Mouse (Mus musculus): ENCODE results near the gene Sdad1. TPM values are rescaled to one million over a fixed set of nuclear protein-coding genes. Genes with fewer than 3 reads are reported as not detected.

The Sdad1 gene
- 11.8 TPM for polyA plus RNA-seq (2014; fragmentation: Illumina TruSeq; extraction: RNeasy Lipid Tissue Mini Kit (QIAGEN cat#74804); ENCODE audit: low read depth, low replicate concordance)

DNA sequence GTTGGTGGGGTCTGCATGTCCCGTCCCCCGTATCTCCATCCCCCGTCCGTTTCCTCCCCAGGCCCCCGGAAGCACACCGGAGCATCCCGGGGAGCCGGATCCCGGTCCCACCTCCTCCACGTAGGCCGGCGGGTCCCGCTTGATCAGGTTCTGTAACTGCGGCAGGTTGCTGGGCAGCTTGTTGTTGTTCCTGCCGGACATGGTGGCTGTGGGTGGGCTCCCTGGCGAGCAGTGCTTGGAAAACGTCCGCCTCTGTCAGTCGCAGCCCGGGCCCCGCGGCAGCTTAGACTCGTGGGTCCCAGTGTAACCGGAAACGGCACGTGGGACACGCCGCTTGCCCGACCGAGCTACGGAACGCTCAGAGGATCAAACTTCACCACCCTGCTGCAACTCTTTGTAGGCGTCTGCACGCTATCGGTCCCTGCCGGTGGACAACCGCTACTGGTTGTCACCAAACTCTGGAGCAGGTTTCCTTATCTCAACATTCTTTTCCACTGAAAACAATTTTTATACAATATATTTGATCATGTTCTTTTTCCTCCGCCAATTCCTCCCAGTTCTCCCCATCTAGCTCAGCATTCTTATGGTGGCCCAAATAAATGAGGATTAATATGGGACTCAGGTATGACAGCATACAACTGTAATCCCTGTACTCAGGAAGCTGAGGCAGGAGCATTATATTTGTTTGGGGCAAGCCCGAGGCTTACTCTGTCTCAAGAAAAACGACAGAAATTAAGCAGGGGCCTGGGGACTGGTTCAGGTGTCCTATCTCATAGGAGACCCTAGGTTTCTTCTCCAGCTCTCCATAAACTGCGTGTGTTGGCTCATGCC, at the start of gene Sdad1:
TSS of gene Sdad1 (minus strand) at position 799 of the 831 bp plus-strand sequence.

DNA sequence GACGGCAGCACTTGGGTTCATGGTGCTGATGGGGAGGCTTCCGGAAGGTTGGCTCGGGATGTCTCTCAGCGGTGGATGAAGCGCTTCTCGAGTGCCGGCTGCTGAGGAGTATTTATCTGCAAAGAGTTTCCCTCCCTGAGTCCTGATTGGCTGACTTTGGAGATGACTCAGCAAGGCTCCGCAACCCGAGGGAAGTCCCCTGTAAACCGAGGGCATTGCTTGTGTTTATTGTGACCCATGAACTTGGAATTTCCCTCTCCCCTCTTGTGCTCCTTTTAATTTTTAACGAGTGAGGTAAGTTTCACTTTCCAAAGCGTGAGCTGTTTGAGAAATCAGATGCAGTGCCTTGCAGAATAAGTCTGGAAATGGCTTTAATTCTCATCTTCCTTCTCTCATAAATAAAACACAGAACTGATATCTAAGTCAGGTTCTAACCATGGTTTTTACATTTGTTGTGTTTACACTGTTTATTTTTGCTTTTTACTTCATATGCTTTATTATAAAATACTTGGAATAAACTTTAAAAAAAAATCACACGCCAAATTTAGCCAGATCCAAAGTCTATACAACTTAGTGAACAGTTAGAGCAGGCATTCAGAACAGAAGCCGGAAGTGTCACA, 38.6 kb upstream of the Sdad1 start, which contains the start of gene Cxcl10:
TSS of gene Cxcl10 (minus strand) at position 96 of the 620 bp plus-strand sequence.

DNA sequence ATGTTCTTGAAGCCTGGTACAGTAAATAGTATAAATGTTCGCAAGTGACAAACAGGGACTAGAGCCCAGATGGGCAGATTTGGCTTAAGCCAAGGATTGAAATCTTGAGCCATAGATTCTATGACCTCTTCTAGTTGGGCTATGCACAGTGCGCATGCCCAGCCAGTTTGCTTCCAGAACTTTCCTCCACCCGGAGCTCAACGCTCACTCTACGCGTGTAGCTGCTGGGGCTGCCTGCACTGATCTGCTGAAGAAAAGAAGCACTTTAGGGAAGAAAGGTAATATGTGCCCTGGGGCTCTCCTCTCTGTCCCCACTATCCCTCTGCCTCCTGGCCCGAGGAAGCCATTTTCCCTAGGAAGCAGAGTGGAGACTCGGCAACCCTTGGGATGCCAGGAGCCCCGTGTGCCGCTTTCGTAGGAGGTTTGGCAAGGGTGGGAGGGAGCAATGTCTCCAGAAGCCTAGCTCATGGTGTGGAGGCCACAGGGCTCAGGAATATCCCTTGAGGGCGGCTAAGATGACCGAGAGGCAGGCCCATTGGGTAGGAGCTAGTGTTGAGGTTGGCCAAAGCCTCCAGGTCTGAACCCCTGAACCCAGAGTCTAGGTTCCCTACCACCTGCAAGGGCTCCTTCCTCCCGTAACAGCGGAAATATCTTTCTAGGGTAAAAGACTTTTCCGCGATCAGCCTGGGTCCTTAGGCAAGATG, 21.5 kb upstream of the Sdad1 start, which contains the start of gene Art3:
TSS of gene Art3 (plus strand) at position 193 of the 704 bp plus-strand sequence.

DNA sequence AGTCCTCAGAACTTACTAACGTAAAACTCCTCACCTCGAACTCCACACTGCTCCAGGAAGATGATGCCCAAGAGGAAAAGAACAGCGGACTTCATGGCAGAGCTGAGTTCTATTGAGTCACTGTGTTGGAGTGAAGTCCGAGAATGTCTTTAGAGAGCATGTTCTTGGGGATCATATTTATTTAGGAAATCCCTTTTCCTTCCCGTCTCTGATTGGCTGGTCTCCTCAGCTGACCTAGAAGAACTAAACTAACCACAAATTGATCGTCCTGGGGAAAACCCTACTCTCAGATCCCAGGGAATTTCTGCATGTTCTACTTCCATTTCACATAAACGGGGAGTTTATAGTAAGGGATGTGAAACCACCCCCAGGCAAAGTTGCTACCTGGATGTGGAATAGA, 17.6 kb upstream of the Sdad1 start, which contains the start of gene Cxcl9:
TSS of gene Cxcl9 (minus strand) at position 151 of the 400 bp plus-strand sequence.

DNA sequence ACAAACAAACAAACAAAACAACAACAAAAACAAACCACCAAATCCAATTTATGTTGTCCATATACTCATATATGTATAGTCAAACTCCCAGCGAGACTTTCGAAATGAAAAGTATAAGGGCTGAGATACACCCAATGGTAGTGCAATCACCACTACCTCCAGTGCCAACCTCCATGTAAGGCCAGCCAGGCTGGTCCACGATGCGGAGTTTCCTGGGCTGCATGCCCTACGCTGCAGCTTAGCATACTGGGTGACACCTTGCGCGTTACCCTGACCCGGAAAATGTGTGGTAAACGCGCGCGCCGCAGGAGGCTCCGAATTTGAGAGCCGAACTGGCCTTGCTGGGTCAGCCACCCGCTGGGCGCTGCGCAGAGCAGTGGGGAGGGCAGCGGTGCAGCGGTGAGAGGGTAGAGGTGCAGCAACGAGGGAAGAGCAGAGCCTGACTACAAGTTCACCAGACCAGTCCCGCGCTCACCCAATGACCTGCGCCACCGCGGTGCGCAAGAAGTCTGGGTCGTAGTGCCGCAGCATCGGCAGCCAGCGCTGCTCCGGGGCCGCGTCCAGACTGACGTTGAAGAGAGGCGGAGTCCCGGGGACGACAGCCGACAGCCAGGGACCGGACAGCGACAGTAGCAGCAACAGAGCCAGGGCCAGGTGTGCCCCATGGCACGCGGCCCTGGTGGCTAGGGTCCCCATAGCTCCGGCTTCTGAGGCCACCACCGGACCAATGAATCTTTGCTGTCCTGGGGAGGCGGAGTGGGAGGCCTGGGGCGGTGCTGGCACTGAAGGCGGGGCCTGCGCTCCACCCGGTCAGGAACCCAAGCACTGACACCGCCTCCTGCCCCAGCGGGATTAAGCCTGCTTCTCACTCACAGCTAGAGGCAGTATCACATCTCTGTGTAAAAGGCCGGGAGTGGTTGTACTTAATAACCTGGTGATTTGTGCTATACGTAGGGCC, 32.6 kb downstream of the Sdad1 start, which contains the start of gene Naaa:
TSS of gene Naaa (minus strand) at position 734 of the 958 bp plus-strand sequence.

DNA sequence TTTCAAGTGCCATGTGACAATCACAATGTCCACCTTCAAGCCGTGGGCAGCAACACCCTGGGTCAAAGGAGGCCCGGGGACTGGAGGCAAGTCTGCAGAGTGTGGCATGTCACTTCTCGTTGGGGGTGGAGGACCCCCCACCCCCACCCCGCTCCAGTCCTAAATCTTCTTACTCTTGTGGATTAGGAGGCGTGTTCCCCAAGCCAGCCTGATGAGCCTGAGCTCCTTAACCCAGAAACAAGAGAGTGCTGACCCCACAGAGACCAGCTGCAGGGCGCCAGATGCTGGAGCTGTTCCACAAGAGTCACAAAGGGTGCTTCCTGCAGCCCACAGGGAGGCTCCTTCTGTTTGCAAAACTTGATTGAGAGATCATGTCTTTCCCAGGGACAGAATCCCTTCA, 54.1 kb downstream of the Sdad1 start, which contains the start of gene Ppef2:
TSS of gene Ppef2 (minus strand) at position 61 of the 400 bp plus-strand sequence.

Other genes with a start within 250 kb of the Sdad1 start
- 92.9 TPM for gene G3bp2, start 226.8 kb downstream of the Sdad1 start, polyA plus RNA-seq (2014; fragmentation: Illumina TruSeq; extraction: RNeasy Lipid Tissue Mini Kit (QIAGEN cat#74804); ENCODE audit: low read depth, low replicate concordance)
- gene Uso1, start 172.5 kb downstream of the Sdad1 start, polyA plus RNA-seq (2014; fragmentation: Illumina TruSeq; extraction: RNeasy Lipid Tissue Mini Kit (QIAGEN cat#74804); ENCODE audit: low read depth, low replicate concordance) = 93.0 TPM
- not detected for gene U90926, start 95.1 kb downstream of the Sdad1 start, polyA plus RNA-seq (2014; fragmentation: Illumina TruSeq; extraction: RNeasy Lipid Tissue Mini Kit (QIAGEN cat#74804); ENCODE audit: low read depth, low replicate concordance)
- gene Ppef2, start 54.2 kb downstream of the Sdad1 start, polyA plus RNA-seq (2014; fragmentation: Illumina TruSeq; extraction: RNeasy Lipid Tissue Mini Kit (QIAGEN cat#74804); ENCODE audit: low read depth, low replicate concordance) = 0.50 TPM
- gene Naaa, start 32.3 kb downstream of the Sdad1 start, polyA plus RNA-seq (2014; fragmentation: Illumina TruSeq; extraction: RNeasy Lipid Tissue Mini Kit (QIAGEN cat#74804); ENCODE audit: low read depth, low replicate concordance) = 40.2 TPM
- gene Cxcl9, start 17.6 kb upstream of the Sdad1 start, polyA plus RNA-seq (2014; fragmentation: Illumina TruSeq; extraction: RNeasy Lipid Tissue Mini Kit (QIAGEN cat#74804); ENCODE audit: low read depth, low replicate concordance) = 17.2 TPM
- 198 TPM for gene Art3, start 21.3 kb upstream of the Sdad1 start, polyA plus RNA-seq (2014; fragmentation: Illumina TruSeq; extraction: RNeasy Lipid Tissue Mini Kit (QIAGEN cat#74804); ENCODE audit: low read depth, low replicate concordance)
- gene Cxcl10, start 38.4 kb upstream of the Sdad1 start, polyA plus RNA-seq (2014; fragmentation: Illumina TruSeq; extraction: RNeasy Lipid Tissue Mini Kit (QIAGEN cat#74804); ENCODE audit: low read depth, low replicate concordance) = 3.6 TPM
- 18.5 TPM for gene Nup54, start 124.7 kb upstream of the Sdad1 start, polyA plus RNA-seq (2014; fragmentation: Illumina TruSeq; extraction: RNeasy Lipid Tissue Mini Kit (QIAGEN cat#74804); ENCODE audit: low read depth, low replicate concordance)
- 52.3 TPM for gene Scarb2, start 196.4 kb upstream of the Sdad1 start, polyA plus RNA-seq (2014; fragmentation: Illumina TruSeq; extraction: RNeasy Lipid Tissue Mini Kit (QIAGEN cat#74804); ENCODE audit: low read depth, low replicate concordance)
- 5.7 TPM for gene Fam47e, start 244.6 kb upstream of the Sdad1 start, polyA plus RNA-seq (2014; fragmentation: Illumina TruSeq; extraction: RNeasy Lipid Tissue Mini Kit (QIAGEN cat#74804); ENCODE audit: low read depth, low replicate concordance)

Measured in adipose tissue, adult 10 weeks (tissue).